Mouse (Mus musculus) intestine, embryonic 16.5 days (tissue): ENCODE measurements around the gene Vps53. TPM values are rescaled to one million over a fixed set of nuclear protein-coding genes. Genes with fewer than 3 reads are reported as not detected.

Experiments
- ATAC-seq: fragments of 200-750 bp; cut with Nextera tagmentation; 2 replicates; pipeline ENCODE4 v1.8.0; 2017; ENCODE audit warnings: moderate TSS enrichment, moderate library complexity
- H3K27ac ChIP-seq: fragments of 300-500 bp; sonication (generic); 2 replicates; pipeline ENCODE4 v1.5.1; 2014; ENCODE audit warnings: mild to moderate bottlenecking, low read length
- H3K27me3 ChIP-seq: fragments of 300-500 bp; sonication (generic); replicated peaks from 2 replicates; pipeline ENCODE4 v1.6.1; 2014; ENCODE audit warnings: low read length, control low read depth, mixed read lengths; ENCODE audit not compliant: control insufficient read depth, insufficient read depth
- H3K36me3 ChIP-seq: fragments of 300-500 bp; sonication (generic); 2 replicates; pipeline ENCODE4 v1.6.1; 2014; ENCODE audit warnings: low read length, control low read depth; ENCODE audit not compliant: control insufficient read depth, insufficient read depth
- H3K4me1 ChIP-seq: fragments of 300-500 bp; sonication (generic); 2 replicates; pipeline ENCODE4 v1.6.1; 2014; ENCODE audit warnings: low read length, control low read depth, mixed read lengths; ENCODE audit not compliant: control insufficient read depth, insufficient read depth
- H3K4me2 ChIP-seq: fragments of 300-500 bp; sonication (generic); 2 replicates; pipeline ENCODE4 v1.6.1; 2014; ENCODE audit warnings: low read depth, low read length, control low read depth
- H3K4me3 ChIP-seq: fragments of 300-500 bp; sonication (generic); 2 replicates; pipeline ENCODE4 v1.5.1; 2014; ENCODE audit warnings: mild to moderate bottlenecking, low read length
- H3K9ac ChIP-seq: fragments of 300-500 bp; sonication (generic); 2 replicates; pipeline ENCODE4 v1.6.1; 2014; ENCODE audit warnings: low read depth, low read length
- H3K9me3 ChIP-seq: fragments of 300-500 bp; sonication (generic); 2 replicates; pipeline ENCODE4 v1.6.1; 2016; ENCODE audit warnings: low read length, control low read depth; ENCODE audit not compliant: control insufficient read depth
- WGBS: fragments of 180-500 bp; shearing (Covaris S2); extraction: QIAGEN DNeasy Blood & Tissue Kit; methylation state at CpG from one replicate; pipeline ENCODE4 v1.1.7; 2014; 5-methylcytosine and 5-hydroxymethylcytosine counted together
- polyA plus RNA-seq: library from polyadenylated mRNA; unstranded; fragments of >200 nt; fragmentation: Nextera tagmentation; extraction: Ambion mirVana; gene quantifications from 2 replicates; pipeline ENCODE4 v1.2.1, GENCODE M21; 2015

The Vps53 gene
- polyA plus RNA-seq, 1 experiment from 2014 or later: 55.9 TPM

- H3K27ac ChIP-seq: no peak overlapping the region
- no peak overlapping the region for H3K9ac ChIP-seq
- 85% methylated on average over 5 of the region's 5 CpGs for WGBS
- no peaks in the 10 kb centered on the region for H3K36me3 ChIP-seq
- no peaks in the 10 kb centered on the region for H3K9me3 ChIP-seq
- no peak overlapping the region for H3K4me3 ChIP-seq
- ATAC-seq: no peak
- H3K4me1 ChIP-seq: no peaks in the 10 kb centered on the region
- H3K27me3 ChIP-seq: no peaks in the 10 kb centered on the region
- no peak overlapping the region for H3K4me2 ChIP-seq
Measured at GRCm38 (mm10) chr11:76153236-76153951, 26.1 kb downstream of the Vps53 start.

GRCm38 (mm10) chr11:76150980-76151379, 28.5 kb downstream of the Vps53 start:
- no peaks in the 10 kb centered on the region for H3K9me3 ChIP-seq

GRCm38 (mm10) chr11:76148055-76149008, 31.1 kb downstream of the Vps53 start:
- Histone ChIP-seq H3K4me2 (no peak overlapping the region), H3K36me3 (no peaks in the 10 kb centered on the region), H3K4me3 (no peak overlapping the region), H3K9ac (no peak overlapping the region), H3K27me3 (no peaks in the 10 kb centered on the region), H3K4me1 (peaks cover 21% of the 10 kb centered on the region), H3K9me3 (no peaks in the 10 kb centered on the region), H3K27ac (peak overlapping the region; percentile 59)
- 53% methylated on average over 8 of the region's 8 CpGs for WGBS
- ATAC-seq: peak; percentile 49; the same call in 1 of the 2 replicates

More at GRCm38 (mm10) chr11:76150980-76151379, 28.5 kb downstream of the Vps53 start:
- no peak overlapping the region for H3K27ac ChIP-seq
- no peak for ATAC-seq
- H3K4me2 ChIP-seq: no peak overlapping the region
- H3K4me1 ChIP-seq: peaks cover 17% of the 10 kb centered on the region
- WGBS: 56% methylated on average over 4 of the region's 4 CpGs
- H3K4me3 ChIP-seq: no peak overlapping the region
- no peak overlapping the region for H3K9ac ChIP-seq
- no peaks in the 10 kb centered on the region for H3K36me3 ChIP-seq
- no peaks in the 10 kb centered on the region for H3K27me3 ChIP-seq

GRCm38 (mm10) chr11:76146187-76147010, 33.0 kb downstream of the Vps53 start:
- Histone ChIP-seq H3K4me3 (no peak overlapping the region), H3K9ac (no peak overlapping the region), H3K36me3 (no peaks in the 10 kb centered on the region), H3K4me2 (no peak overlapping the region), H3K27ac (peak overlapping the region; percentile 79), H3K9me3 (no peaks in the 10 kb centered on the region), H3K4me1 (peaks cover 21% of the 10 kb centered on the region), H3K27me3 (no peaks in the 10 kb centered on the region)
- WGBS: 70% methylated on average over 8 of the region's 8 CpGs
- peak; percentile 61 for ATAC-seq

- no peak overlapping the region for H3K4me3 ChIP-seq
- 97% methylated on average over 1 of the region's 1 CpGs for WGBS
- H3K4me1 ChIP-seq: peaks cover 21% of the 10 kb centered on the region
- no peak overlapping the region; the same call in 1 of the 2 replicates for H3K27ac ChIP-seq
- peak; percentile 51 for ATAC-seq
- H3K36me3 ChIP-seq: no peaks in the 10 kb centered on the region
- no peak overlapping the region for H3K4me2 ChIP-seq
- no peak overlapping the region for H3K9ac ChIP-seq
- no peaks in the 10 kb centered on the region for H3K27me3 ChIP-seq
- no peaks in the 10 kb centered on the region for H3K9me3 ChIP-seq
Measured at GRCm38 (mm10) chr11:76145169-76145568, 34.3 kb downstream of the Vps53 start.

- no peak overlapping the region for H3K9ac ChIP-seq
- H3K9me3 ChIP-seq: no peaks in the 10 kb centered on the region
- H3K27me3 ChIP-seq: no peaks in the 10 kb centered on the region
- H3K4me2 ChIP-seq: no peak overlapping the region
- ATAC-seq: no peak
- no peak overlapping the region; the same call in 1 of the 2 replicates for H3K27ac ChIP-seq
- H3K36me3 ChIP-seq: no peaks in the 10 kb centered on the region
- H3K4me1 ChIP-seq: peaks cover 21% of the 10 kb centered on the region
- H3K4me3 ChIP-seq: no peak overlapping the region
- WGBS: 76% methylated on average over 8 of the region's 8 CpGs
Measured at GRCm38 (mm10) chr11:76144386-76144785, 35.1 kb downstream of the Vps53 start.

- H3K9me3 ChIP-seq: no peaks in the 10 kb centered on the region
- no peaks in the 10 kb centered on the region for H3K4me1 ChIP-seq
- no peak overlapping the region for H3K4me2 ChIP-seq
- no peak for ATAC-seq
- H3K4me3 ChIP-seq: no peak overlapping the region
- peaks cover 12% of the 10 kb centered on the region; the same call in 1 of the 2 replicates for H3K36me3 ChIP-seq
- no peak overlapping the region for H3K27ac ChIP-seq
- no peak overlapping the region for H3K9ac ChIP-seq
- 84% methylated on average over 3 of the region's 3 CpGs for WGBS
- H3K27me3 ChIP-seq: no peaks in the 10 kb centered on the region
Measured at GRCm38 (mm10) chr11:76137996-76138395, 41.5 kb downstream of the Vps53 start.

- ATAC-seq: no peak
Measured at GRCm38 (mm10) chr11:76135641-76136437, 43.6 kb downstream of the Vps53 start.

More at GRCm38 (mm10) chr11:76135641-76136437, 43.6 kb downstream of the Vps53 start:
- WGBS: 84% methylated on average over 7 of the region's 7 CpGs
- Histone ChIP-seq H3K9me3 (no peaks in the 10 kb centered on the region), H3K4me2 (no peak overlapping the region), H3K4me1 (no peaks in the 10 kb centered on the region), H3K4me3 (no peak overlapping the region), H3K27me3 (no peaks in the 10 kb centered on the region), H3K27ac (no peak overlapping the region), H3K36me3 (peaks cover 12% of the 10 kb centered on the region; the same call in 1 of the 2 replicates), H3K9ac (no peak overlapping the region)
